Mouse (Mus musculus) small intestine, adult 2 months (tissue): Measurements from ENCODE around the gene Slc35a3.

ENCODE experiments used
- CTCF ChIP-seq: fragments of 200-500 bp; IDR thresholded peaks from 2 replicates; pipeline ENCODE4 v1.5.1; 2012; ENCODE audit warnings: low read depth, mild to moderate bottlenecking, control low read depth, inconsistent platforms, low read length, moderate library complexity, mixed read lengths; ENCODE audit not compliant: insufficient replicate concordance, insufficient read length; ENCODE audit errors: extremely low read depth
- POLR2A ChIP-seq: fragments of 200-500 bp; IDR thresholded peaks from 2 replicates; pipeline ENCODE4 v1.6.1; 2012; ENCODE audit warnings: low read depth, mild to moderate bottlenecking, control low read depth, inconsistent platforms, low read length, moderate library complexity

DNA sequence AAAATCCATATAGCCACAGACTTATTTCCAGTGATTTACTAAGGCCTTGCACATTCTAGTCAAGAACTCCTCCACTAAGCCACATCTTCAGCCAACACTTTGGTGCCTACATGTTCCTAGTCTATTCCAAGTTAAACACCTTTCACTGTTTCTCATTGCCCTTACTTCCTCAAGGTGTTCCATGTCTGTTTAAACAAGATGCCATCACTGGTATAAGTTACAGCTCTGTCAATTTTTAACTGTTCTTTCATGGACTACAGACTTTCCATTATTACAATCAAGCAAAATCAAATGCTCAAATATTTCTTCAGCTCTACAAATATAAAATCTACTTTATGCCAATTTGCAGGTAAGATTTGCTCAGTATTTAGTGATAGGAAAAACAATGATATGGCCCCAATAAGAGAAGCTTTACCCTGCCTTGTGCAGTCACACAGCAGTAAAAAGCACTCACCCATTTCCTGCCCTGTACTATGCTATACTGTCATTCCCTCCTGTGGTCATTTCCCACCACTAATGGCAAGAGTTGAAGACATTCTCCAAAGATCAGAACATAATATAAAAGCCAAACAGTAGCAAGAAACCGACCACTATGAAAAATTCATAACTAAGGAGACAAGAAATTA is 9.9 kb downstream of the Slc35a3 start:
- no peak for TF ChIP-seq CTCF
- no peak for TF ChIP-seq POLR2A
